Mouse (Mus musculus) CD4-positive helper T cell, adult 2 months (primary cell): ENCODE data around the gene Cpn1.

Experiments used
- DNase-seq: peaks from one replicate; pipeline ENCODE4 v3.0.0-alpha.2; 2012; ENCODE audit warnings: low read depth, missing footprints, low spot score

Cpn1 gene

GRCm38 (mm10) chr19:43912775-43913486, 73.4 kb downstream of the Cpn1 start:
- no peak for DNase-seq

DNA sequence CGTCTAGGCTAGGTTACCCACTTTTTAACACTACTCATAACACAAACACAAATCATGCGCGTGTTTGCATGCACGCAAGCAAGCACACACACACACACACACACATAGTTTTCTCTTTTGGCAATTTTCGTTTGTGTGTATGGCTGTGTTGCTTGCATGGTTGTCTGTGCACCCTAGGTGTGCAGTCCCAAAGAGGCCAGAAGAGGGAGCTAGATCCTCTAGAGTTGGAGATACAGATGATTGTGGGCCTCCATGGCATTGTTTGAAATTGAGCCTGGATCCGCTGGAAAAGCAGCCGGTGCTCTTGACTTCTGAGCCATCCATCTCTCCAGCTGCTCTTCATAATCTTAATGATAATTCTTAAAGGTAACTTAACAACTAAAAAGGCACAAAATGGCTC, 79.9 kb downstream of the Cpn1 start:
- no peak for DNase-seq
